Mouse (Mus musculus) midbrain, embryonic 16.5 days (tissue): Measurements from ENCODE around the gene Prkch. TPM values are rescaled to one million over a fixed set of nuclear protein-coding genes. Genes with fewer than 3 reads are reported as not detected.

ENCODE experiments used
- ATAC-seq: fragments of 200-750 bp; cut with Nextera tagmentation; 2 replicates; pipeline ENCODE4 v1.8.0; 2017; ENCODE audit warnings: moderate TSS enrichment
- H3K27ac ChIP-seq: fragments of 300-500 bp; sonication (generic); 2 replicates; pipeline ENCODE4 v1.5.1; 2014; ENCODE audit warnings: mild to moderate bottlenecking, low read length, mixed read lengths
- H3K27me3 ChIP-seq: fragments of 300-500 bp; sonication (generic); 2 replicates; pipeline ENCODE4 v1.6.1; 2014; ENCODE audit warnings: low read depth, low read length, mixed read lengths; ENCODE audit not compliant: control insufficient read depth, insufficient read depth
- H3K36me3 ChIP-seq: fragments of 300-500 bp; sonication (generic); 2 replicates; pipeline ENCODE4 v1.6.1; 2014; ENCODE audit warnings: mild to moderate bottlenecking, low read length, moderate library complexity, mixed read lengths; ENCODE audit not compliant: control insufficient read depth, insufficient read depth
- H3K4me1 ChIP-seq: fragments of 300-500 bp; sonication (generic); 2 replicates; pipeline ENCODE4 v1.6.1; 2014; ENCODE audit warnings: mild to moderate bottlenecking, low read length, mixed read lengths; ENCODE audit not compliant: control insufficient read depth, insufficient read depth
- H3K4me2 ChIP-seq: fragments of 300-500 bp; sonication (generic); 2 replicates; pipeline ENCODE4 v1.6.1; 2014; ENCODE audit warnings: mild to moderate bottlenecking, low read length, mixed read lengths
- H3K4me3 ChIP-seq: fragments of 300-500 bp; sonication (generic); 2 replicates; pipeline ENCODE4 v1.5.1; 2014; ENCODE audit warnings: low read depth, mild to moderate bottlenecking, low read length, moderate library complexity, mixed read lengths
- H3K9ac ChIP-seq: fragments of 300-500 bp; sonication (generic); 2 replicates; pipeline ENCODE4 v1.6.1; 2014; ENCODE audit warnings: low read depth, low read length, mixed read lengths
- H3K9me3 ChIP-seq: fragments of 300-500 bp; sonication (generic); replicated peaks from 2 replicates; pipeline ENCODE4 v1.6.1; 2014; ENCODE audit warnings: mild to moderate bottlenecking, low read length, mixed read lengths; ENCODE audit not compliant: control insufficient read depth, poor library complexity, severe bottlenecking
- WGBS: fragments of 180-500 bp; shearing (Covaris S2); extraction: QIAGEN DNeasy Blood & Tissue Kit; methylation state at CpG from one replicate; pipeline ENCODE4 v1.1.7; 2014; 5-methylcytosine and 5-hydroxymethylcytosine counted together
- polyA plus RNA-seq: library from polyadenylated mRNA; unstranded; fragments of >200 nt; fragmentation: Nextera tagmentation; extraction: Ambion mirVana; gene quantifications from 2 replicates; pipeline ENCODE4 v1.2.1, GENCODE M21; 2015

The Prkch gene
- polyA plus RNA-seq, 1 experiment from 2014 or later: 10.4 TPM

DNA sequence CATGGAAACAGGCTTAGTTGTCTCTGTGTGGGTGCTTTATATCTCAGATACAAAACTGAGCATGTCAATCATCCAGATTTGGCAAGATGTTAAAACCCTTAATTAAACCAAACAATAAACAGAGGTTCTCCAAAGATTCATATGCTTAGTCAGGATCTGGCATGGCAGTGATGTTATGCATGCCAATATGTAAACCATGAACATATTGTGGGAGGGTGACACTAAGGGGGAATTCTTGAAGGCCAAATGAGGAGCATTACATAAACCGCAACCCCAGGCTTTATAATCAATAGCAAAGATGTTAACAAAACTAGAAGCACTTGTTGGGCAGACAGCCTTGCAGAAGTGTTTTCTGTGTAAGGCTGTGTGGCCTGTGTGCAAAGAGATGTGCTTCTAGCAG, 186.2 kb downstream of the Prkch start:
- Histone ChIP-seq H3K4me2 (no peak overlapping the region), H3K36me3 (no peaks in the 10 kb centered on the region), H3K4me3 (no peak overlapping the region), H3K9me3 (no peaks in the 10 kb centered on the region), H3K9ac (no peak overlapping the region), H3K27me3 (no peaks in the 10 kb centered on the region), H3K27ac (no peak overlapping the region), H3K4me1 (no peaks in the 10 kb centered on the region)
- ATAC-seq: no peak
- 91% methylated on average over 1 of the region's 1 CpGs for WGBS

DNA sequence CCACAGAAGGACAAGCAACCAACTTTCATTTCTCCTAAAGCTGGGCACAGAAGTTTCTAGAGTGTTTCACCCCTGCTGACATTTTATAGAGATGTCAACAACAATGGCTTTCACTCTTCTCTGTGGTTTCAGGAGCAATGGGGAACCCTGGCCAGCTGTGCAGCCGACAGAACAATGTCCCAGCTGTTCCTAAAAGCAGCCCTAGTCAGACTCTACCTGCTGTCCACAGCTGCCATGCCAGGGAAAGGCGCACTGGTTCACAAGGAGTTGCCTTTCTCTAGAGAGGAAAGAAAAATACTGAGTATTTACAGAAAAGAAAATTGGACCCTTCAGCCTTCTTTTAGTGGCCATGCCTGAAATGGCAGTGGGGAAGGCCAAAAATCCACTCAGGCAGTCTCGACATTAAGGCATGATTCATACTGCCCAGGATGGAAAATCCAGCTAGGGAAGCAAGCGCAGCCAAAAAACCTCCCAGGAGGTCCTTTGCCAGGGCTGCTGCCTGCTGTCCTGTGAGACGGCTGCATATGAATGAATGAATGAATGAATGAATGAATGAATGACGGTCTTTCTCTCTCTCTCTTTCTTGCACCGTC, 190.3 kb downstream of the Prkch start:
- Histone ChIP-seq H3K36me3 (no peaks in the 10 kb centered on the region), H3K4me3 (no peak overlapping the region), H3K4me1 (no peaks in the 10 kb centered on the region), H3K9ac (no peak overlapping the region), H3K27me3 (no peaks in the 10 kb centered on the region), H3K4me2 (no peak overlapping the region), H3K9me3 (no peaks in the 10 kb centered on the region), H3K27ac (no peak overlapping the region)
- no peak for ATAC-seq
- WGBS: 85% methylated on average over 7 of the region's 7 CpGs

GRCm38 (mm10) chr12:73776401-73776945, 191.9 kb downstream of the Prkch start:
- Histone ChIP-seq H3K4me1 (no peaks in the 10 kb centered on the region), H3K27ac (no peak overlapping the region), H3K4me3 (no peak overlapping the region), H3K36me3 (no peaks in the 10 kb centered on the region), H3K9me3 (no peaks in the 10 kb centered on the region), H3K9ac (no peak overlapping the region), H3K27me3 (no peaks in the 10 kb centered on the region), H3K4me2 (no peak overlapping the region)
- 82% methylated on average over 6 of the region's 6 CpGs for WGBS
- ATAC-seq: no peak

GRCm38 (mm10) chr12:73777673-73778072, 193.1 kb downstream of the Prkch start:
- no peak overlapping the region for H3K9ac ChIP-seq
- H3K36me3 ChIP-seq: no peaks in the 10 kb centered on the region
- 96% methylated on average over 11 of the region's 11 CpGs for WGBS
- no peaks in the 10 kb centered on the region for H3K4me1 ChIP-seq
- no peak for ATAC-seq
- H3K4me2 ChIP-seq: no peak overlapping the region
- no peak overlapping the region for H3K4me3 ChIP-seq
- H3K27ac ChIP-seq: no peak overlapping the region
- H3K9me3 ChIP-seq: no peaks in the 10 kb centered on the region
- H3K27me3 ChIP-seq: no peaks in the 10 kb centered on the region

- ATAC-seq: no peak
- no peaks in the 10 kb centered on the region for H3K9me3 ChIP-seq
Measured at GRCm38 (mm10) chr12:73779332-73780231, 195.0 kb downstream of the Prkch start.

GRCm38 (mm10) chr12:73781425-73782032, 196.9 kb downstream of the Prkch start:
- ATAC-seq: no peak
- H3K27ac ChIP-seq: no peak overlapping the region
- 89% methylated on average over 6 of the region's 6 CpGs for WGBS

More at GRCm38 (mm10) chr12:73779332-73780231, 195.0 kb downstream of the Prkch start:
- H3K36me3 ChIP-seq: no peaks in the 10 kb centered on the region
- no peaks in the 10 kb centered on the region for H3K4me1 ChIP-seq
- H3K9ac ChIP-seq: no peak overlapping the region
- 75% methylated on average over 13 of the region's 13 CpGs for WGBS
- H3K27ac ChIP-seq: no peak overlapping the region
- H3K4me2 ChIP-seq: no peak overlapping the region
- H3K27me3 ChIP-seq: no peaks in the 10 kb centered on the region
- no peak overlapping the region for H3K4me3 ChIP-seq

GRCm38 (mm10) chr12:73786909-73787308, 202.3 kb downstream of the Prkch start:
- peak; percentile 70; the same call in 1 of the 2 replicates for ATAC-seq
- H3K4me2 ChIP-seq: no peak overlapping the region
- H3K36me3 ChIP-seq: no peaks in the 10 kb centered on the region
- no peaks in the 10 kb centered on the region for H3K9me3 ChIP-seq
- H3K27me3 ChIP-seq: no peaks in the 10 kb centered on the region
- no peak overlapping the region for H3K27ac ChIP-seq
- H3K4me3 ChIP-seq: no peak overlapping the region
- no peak overlapping the region for H3K9ac ChIP-seq
- H3K4me1 ChIP-seq: no peaks in the 10 kb centered on the region
- WGBS: 84% methylated on average over 8 of the region's 8 CpGs

More at GRCm38 (mm10) chr12:73781425-73782032, 196.9 kb downstream of the Prkch start:
- H3K9me3 ChIP-seq: no peaks in the 10 kb centered on the region
- H3K4me1 ChIP-seq: no peaks in the 10 kb centered on the region
- no peak overlapping the region for H3K4me2 ChIP-seq
- H3K36me3 ChIP-seq: no peaks in the 10 kb centered on the region
- H3K9ac ChIP-seq: no peak overlapping the region
- no peaks in the 10 kb centered on the region for H3K27me3 ChIP-seq
- no peak overlapping the region for H3K4me3 ChIP-seq

GRCm38 (mm10) chr12:73788850-73789249, 204.3 kb downstream of the Prkch start:
- no peak overlapping the region for H3K4me2 ChIP-seq
- H3K4me3 ChIP-seq: no peak overlapping the region
- no peak for ATAC-seq
- H3K4me1 ChIP-seq: peaks cover 7% of the 10 kb centered on the region; the same call in 1 of the 2 replicates
- 70% methylated on average over 3 of the region's 3 CpGs for WGBS
- no peak overlapping the region for H3K27ac ChIP-seq
- H3K27me3 ChIP-seq: no peaks in the 10 kb centered on the region
- H3K9me3 ChIP-seq: no peaks in the 10 kb centered on the region
- no peaks in the 10 kb centered on the region for H3K36me3 ChIP-seq
- H3K9ac ChIP-seq: no peak overlapping the region
